Mouse (Mus musculus) lung, adult 2 months (tissue): Measurements from ENCODE around the gene Cfap52.

Source experiments
- CTCF ChIP-seq: fragments of 200-500 bp; IDR thresholded peaks from 2 replicates; pipeline ENCODE4 v1.5.1; 2011; ENCODE audit warnings: mild to moderate bottlenecking, low read length, control low read depth; ENCODE audit not compliant: insufficient read depth
- POLR2A ChIP-seq: fragments of 200-500 bp; IDR thresholded peaks from 2 replicates; pipeline ENCODE4 v1.6.1; 2011; ENCODE audit warnings: low read depth, mild to moderate bottlenecking, control low read depth, low read length, borderline replicate concordance; ENCODE audit errors: extremely low read depth

- TF ChIP-seq POLR2A: peak; percentile 36; the same call in 1 of the 2 replicates
- TF ChIP-seq CTCF: no peak
Measured at GRCm38 (mm10) chr11:67921091-67921826, 44.2 kb downstream of the Cfap52 start.
